Mouse (Mus musculus) mouse embryonic stem cell (cell line): ENCODE measurements around the gene Ric3.

Source experiments
- in situ Hi-C, 2 experiments: fragments of 300-500 bp; cut with MboI; formaldehyde crosslinking; loops; 1 replicate in 1 of 2; 3 replicates in 1 of 2; pipeline ENCODE4 v1.14.3; 2019 to 2020; ENCODE audit warnings: low sequenced_read_pairs in 2 of 2, low pct_unique_long_range_greater_than_20kb in 1 of 2, mixed read lengths in 1 of 2; ENCODE audit not compliant: unreplicated experiment in 1 of 2

Ric3 gene

GRCm38 (mm10) chr7:109072326-109072725, 10.8 kb downstream of the Ric3 start:
- in situ Hi-C loops, result no loop called here

GRCm38 (mm10) chr7:109069641-109070040, 13.5 kb downstream of the Ric3 start:
- in situ Hi-C loops, result no loop called here

- in situ Hi-C loops, result no loop called here
These were observed 23.6 kb downstream of the Ric3 start for GRCm38 (mm10) chr7:109059536-109059935.

DNA sequence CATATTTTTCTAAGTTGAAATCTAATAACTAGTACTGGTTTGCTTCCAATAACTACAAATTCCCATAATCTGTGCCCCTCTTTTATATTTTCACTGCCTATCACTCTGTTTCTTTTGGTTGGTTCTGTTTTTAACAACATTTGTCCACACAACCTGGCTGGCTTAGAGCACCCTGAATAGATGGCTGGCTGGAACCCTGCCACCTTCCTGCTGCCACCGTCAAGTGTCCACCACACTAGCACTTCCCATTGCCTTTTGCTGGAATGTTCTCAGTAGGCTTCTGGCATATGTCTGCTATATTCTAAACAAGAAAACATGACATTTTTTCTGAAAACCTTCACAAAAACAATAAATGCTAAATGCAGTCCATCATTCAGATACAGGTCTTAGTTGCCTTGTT, 32.3 kb downstream of the Ric3 start:
- in situ Hi-C loops, result no loop called here

DNA sequence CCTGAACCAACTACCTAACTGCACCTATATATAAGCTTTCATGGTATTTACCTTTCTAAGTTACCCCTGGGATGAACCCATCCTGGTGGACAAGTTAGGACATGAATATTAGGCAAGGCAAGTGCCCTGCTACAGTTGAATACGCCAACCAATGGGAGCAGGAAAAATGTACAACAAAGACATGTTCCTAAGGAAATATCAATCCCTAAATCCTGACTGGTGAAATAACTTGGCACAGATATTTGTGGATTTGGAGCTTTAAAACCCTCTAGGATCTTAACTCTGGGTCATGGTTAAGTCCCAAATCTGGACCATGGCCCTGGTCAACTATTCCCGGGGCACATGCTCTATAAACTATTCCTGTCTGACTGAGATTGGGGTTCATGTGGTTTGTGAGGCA, 37.3 kb downstream of the Ric3 start:
- in situ Hi-C loops, result no loop called here

- in situ Hi-C loops, result no loop called here
These were observed 43.7 kb downstream of the Ric3 start for GRCm38 (mm10) chr7:109039445-109039844.

DNA sequence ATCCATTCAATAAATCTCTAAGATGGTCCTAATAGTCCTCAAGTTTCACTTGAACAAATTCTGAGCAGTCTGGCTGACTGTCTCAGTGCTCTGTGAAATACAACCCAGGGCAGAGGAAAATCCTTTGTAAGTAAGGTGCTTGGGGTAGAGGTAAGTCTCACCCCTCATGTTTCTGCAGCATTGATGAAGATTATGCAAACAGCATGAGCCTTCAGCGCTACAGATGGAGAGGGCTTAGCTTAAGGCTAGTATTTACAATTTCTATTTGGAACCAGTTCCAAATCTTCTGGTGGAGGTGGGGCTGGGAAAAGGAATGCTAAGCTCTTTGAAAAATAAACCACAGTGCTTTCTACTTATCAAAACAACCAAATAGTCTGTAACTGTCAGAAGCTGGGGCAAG, 44.1 kb downstream of the Ric3 start:
- in situ Hi-C loops, result no loop called here

DNA sequence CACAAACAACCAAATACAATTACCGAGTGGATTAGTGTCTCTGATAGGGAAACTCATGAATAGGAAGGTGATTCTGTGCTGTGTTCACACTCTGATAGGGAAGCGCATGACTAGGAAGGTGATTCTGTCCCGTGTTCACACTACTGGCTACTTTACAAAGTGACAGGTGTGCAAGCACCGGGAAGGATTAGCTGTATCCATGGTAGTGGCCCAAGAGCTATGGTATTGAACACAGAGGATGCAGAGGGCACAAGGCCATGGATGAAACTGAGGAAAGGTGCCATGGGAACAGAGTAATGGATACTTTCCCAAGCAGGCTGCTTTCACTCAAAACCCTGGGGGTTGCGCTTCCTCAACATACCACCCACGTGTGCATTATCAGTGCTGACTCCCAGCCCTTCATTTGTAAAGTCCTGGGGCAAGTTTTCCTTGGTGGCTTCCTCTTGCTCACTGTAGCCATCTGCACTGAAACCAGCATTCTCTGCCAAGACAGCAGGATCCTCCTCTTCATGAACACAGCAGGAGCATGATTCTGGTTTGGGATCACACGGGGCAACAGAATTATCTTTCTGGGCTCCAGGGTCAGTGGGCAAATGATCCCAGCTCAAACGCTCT, 44.9 kb downstream of the Ric3 start:
- in situ Hi-C loops, result no loop called here

- in situ Hi-C loops, result no loop called here
These were observed 51.1 kb downstream of the Ric3 start for GRCm38 (mm10) chr7:109032054-109032453.

DNA sequence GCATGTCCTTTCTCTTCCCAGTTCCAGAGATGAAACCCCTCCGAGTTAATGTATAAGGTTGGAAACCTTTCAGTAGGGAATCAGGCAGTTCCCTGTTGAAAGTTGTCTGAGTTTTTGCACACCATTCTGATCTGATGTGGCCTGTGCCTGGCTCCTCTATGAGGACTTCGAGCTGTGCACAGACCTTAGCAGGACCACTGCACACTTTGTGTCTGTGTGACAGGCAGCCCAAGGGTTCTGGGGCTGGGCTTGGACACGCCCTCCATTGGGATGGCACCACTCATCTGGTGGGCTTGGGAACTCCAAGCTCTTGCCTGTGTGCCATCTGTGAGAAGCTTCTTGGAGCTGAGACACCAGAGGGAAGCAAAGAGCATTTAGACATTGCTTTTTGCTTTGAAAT, 51.8 kb downstream of the Ric3 start:
- in situ Hi-C loops, result no loop called here

GRCm38 (mm10) chr7:109029961-109030465, 53.1 kb downstream of the Ric3 start:
- in situ Hi-C loops, result loop anchor here in 1 of 2 experiments (10.0 kb wide), 1 partner anchor 75 kb away; the partner anchor contains the start of gene Tub

GRCm38 (mm10) chr7:109028204-109028603, 54.9 kb downstream of the Ric3 start:
- in situ Hi-C loops, result loop anchor here in 1 of 2 experiments (10.0 kb wide), 1 partner anchor 73 kb away; the partner anchor contains the start of gene Tub

DNA sequence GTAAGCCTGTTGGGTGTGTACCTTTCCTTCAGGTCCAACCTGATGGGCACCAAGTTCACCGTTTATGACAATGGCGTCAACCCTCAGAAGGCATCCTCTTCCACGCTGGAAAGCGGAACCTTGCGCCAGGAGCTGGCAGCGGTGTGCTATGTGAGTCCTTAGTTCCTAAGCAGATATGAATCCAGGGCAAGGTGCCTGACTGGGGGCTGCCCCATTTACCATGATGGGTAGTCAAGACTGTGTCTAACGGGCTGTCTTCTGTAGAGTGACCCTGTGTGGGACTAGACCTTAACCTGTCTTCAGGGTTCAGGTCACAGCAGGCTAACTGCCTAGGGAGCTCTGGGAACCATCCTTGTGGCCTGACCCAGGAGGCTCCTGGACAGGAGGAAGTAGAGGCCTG, 55.4 kb downstream of the Ric3 start:
- in situ Hi-C loops, result loop anchor here in 1 of 2 experiments (10.0 kb wide), 1 partner anchor 73 kb away; the partner anchor contains the start of gene Tub

- in situ Hi-C loops, result loop anchor here in 1 of 2 experiments (10.0 kb wide), 1 partner anchor 72 kb away; the partner anchor contains the start of gene Tub
These were observed 56.2 kb downstream of the Ric3 start for GRCm38 (mm10) chr7:109026976-109027375.

DNA sequence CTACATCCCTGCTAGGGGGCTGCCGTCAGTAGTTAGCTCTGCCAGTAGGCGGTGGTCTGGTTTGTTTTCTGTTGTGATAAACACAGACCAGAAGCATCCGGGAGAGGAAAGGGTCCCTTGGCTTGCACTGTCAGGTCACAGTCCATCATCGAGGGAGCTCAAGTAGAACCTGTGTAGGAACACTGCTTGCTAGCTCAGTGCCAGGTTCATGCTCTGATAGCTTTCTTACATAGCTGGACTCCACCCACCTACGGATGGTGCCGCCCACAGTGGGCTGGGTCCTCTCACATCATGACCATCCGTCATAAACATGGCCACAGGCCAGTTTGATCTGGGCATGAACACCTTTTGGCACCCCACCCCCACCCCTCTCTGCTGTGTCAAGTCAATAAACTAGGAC, 57.4 kb downstream of the Ric3 start:
- in situ Hi-C loops, result loop anchor here in 1 of 2 experiments (10.0 kb wide), 1 partner anchor 71 kb away; the partner anchor contains the start of gene Tub

- in situ Hi-C loops, result loop anchor here in 1 of 2 experiments (10.0 kb wide), 1 partner anchor 67 kb away; the partner anchor contains the start of gene Tub
These were observed 61.7 kb downstream of the Ric3 start for GRCm38 (mm10) chr7:109021428-109021827.

DNA sequence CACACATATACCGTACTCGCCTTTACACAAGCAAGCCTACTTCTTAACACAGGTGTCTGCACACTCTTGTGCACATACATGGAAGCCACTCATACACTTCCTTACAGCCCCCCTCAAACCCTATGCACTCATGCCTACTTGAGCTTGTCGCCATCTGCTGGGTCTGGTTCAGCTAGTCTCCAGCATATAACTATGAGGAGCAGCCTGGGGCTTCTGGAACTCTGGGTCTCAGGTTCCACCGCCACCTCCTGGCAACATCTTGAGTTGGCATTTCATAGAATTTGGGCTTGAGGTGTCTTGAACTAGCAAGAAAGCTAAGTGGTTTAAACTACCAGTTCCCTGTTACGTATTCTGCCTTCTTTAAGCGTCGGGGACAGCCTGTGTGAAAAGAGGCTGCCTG, 63.9 kb downstream of the Ric3 start:
- in situ Hi-C loops, result no loop called here

GRCm38 (mm10) chr7:109016378-109016923, 66.7 kb downstream of the Ric3 start:
- in situ Hi-C loops, result no loop called here

DNA sequence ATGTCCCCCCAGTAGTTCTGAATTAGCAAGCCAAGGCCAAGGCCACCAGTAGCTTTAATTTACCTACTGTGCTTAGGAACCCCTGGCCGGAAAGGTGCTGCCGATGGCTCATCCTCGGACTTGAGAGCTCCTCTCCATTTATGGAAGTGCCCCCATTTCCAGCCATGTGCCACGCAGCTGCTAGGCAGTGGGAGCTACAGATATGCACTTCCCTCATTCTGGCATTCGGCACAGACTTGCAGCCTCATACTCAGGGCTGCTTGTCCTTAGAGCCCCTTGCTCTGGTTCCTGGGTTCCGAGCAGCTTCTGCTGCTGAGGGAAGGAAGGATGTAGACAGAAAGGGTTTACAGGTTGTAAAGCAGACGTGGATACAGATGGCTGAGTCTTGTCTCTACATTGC, 68.3 kb downstream of the Ric3 start:
- in situ Hi-C loops, result no loop called here
